Mouse (Mus musculus) Patski (cell line): Measurements from ENCODE around the gene Mgat2. TPM values are rescaled to one million over a fixed set of nuclear protein-coding genes. Genes with fewer than 3 reads are reported as not detected.

Experiments used
- ATAC-seq: fragments of 100-300 bp; one replicate; pipeline ENCODE4 v1.8.0; 2021
- CTCF ChIA-PET: fragments of 350-600 bp; sonication (Branson Sonifier 250); formaldehyde crosslinking; loops from one replicate; lab custom pipeline; 2022; ENCODE audit warnings: inconsistent platforms; lab: Charles Lee
- POLR2A ChIA-PET: fragments of 350-600 bp; sonication (Branson Sonifier 250); formaldehyde crosslinking; loops from one replicate; lab custom pipeline; 2022; ENCODE audit warnings: antibody characterized with exemption, inconsistent platforms; lab: Charles Lee
- DNase-seq: peaks from one replicate; pipeline ENCODE4 v3.0.0-alpha.2; 2011; ENCODE audit warnings: low read depth, low spot score
- H3K27me3 ChIP-seq: fragments of 371-371 bp; one replicate; pipeline ENCODE4 v1.5.1; 2021
- CTCF ChIP-seq: fragments of 100-300 bp; IDR thresholded peaks from one replicate; pipeline ENCODE4 v1.5.1; 2021
- in situ Hi-C: fragments of 300-500 bp; cut with MboI; formaldehyde crosslinking; loops from 3 replicates; pipeline ENCODE4 v1.11.1; 2018; ENCODE audit warnings: low pct_unique_long_range_greater_than_20kb, mixed read lengths
- polyA plus RNA-seq: library from polyadenylated mRNA; unstranded; gene quantifications from one replicate; pipeline ENCODE4 v1.2.3, GENCODE M21; 2021

Mgat2 gene
- polyA plus RNA-seq, 1 experiment from 2014 or later: 65.9 TPM

- no peaks in the 10 kb centered on the region for H3K27me3 ChIP-seq
- no peak for TF ChIP-seq CTCF
- no peak for DNase-seq
- ATAC-seq: no peak
- in situ Hi-C loops: no loop called here
- ChIA-PET POLR2A (no interaction called here), CTCF (no interaction called here)
Observed at GRCm38 (mm10) chr12:69181800-69182199, 2.2 kb upstream of the Mgat2 start.

DNA sequence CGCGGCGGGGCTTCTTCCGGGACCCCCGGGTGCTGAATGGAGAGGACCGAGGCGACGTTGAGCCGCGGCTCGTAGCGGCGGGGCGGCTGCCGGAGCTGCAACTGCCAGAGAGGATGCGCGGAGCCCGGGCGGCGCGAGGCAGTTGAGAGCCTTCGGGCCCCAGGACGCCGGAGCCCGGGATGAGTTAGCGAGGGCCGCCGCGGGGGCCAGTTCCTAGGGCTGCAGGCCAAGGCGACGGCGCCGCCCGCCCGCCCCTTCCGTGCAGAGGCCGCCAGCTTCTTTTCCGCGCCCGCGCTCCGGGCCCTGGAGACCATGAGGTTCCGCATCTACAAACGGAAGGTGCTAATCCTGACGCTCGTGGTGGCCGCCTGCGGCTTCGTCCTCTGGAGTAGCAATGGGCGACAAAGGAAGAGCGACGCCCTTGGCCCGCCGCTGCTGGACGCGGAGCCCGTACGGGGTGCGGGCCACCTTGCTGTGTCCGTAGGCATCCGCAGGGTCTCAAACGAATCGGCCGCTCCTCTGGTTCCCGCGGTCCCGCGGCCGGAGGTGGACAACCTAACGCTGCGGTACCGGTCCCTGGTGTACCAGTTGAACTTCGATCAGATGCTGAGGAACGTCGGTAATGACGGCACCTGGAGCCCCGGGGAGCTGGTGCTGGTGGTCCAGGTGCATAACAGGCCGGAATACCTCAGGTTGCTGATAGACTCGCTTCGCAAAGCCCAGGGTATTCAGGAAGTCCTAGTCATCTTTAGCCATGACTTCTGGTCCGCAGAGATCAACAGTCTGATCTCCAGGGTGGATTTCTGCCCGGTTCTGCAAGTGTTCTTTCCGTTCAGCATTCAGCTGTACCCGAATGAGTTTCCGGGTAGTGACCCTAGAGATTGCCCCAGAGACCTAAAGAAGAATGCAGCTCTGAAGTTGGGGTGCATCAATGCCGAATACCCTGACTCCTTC, 662 bp downstream of the Mgat2 start:
- ATAC-seq (peak; percentile 47), DNase-seq (no peak)
- in situ Hi-C loops: no loop called here
- H3K27me3 ChIP-seq: no peaks in the 10 kb centered on the region
- POLR2A ChIA-PET: interaction anchor here (0.6 to 1.6 kb wide), 4 partner anchors 9 to 512 kb away, joined by 3 to 6 read pairs (median 4); partner anchors contain the start of gene Gm49383
- CTCF ChIA-PET: no interaction called here
- no peak for TF ChIP-seq CTCF

- no peak for ATAC-seq
- ChIA-PET CTCF (no interaction called here), POLR2A (interaction anchor here (1.6 kb wide), 1 partner anchor 12 kb away, joined by 6 read pairs; the partner anchor contains the start of gene Gm49383)
- no peak for TF ChIP-seq CTCF
- no peak for DNase-seq
- H3K27me3 ChIP-seq: no peaks in the 10 kb centered on the region
- in situ Hi-C loops: no loop called here
Observed at GRCm38 (mm10) chr12:69185371-69185770, 1.4 kb downstream of the Mgat2 start.

DNA sequence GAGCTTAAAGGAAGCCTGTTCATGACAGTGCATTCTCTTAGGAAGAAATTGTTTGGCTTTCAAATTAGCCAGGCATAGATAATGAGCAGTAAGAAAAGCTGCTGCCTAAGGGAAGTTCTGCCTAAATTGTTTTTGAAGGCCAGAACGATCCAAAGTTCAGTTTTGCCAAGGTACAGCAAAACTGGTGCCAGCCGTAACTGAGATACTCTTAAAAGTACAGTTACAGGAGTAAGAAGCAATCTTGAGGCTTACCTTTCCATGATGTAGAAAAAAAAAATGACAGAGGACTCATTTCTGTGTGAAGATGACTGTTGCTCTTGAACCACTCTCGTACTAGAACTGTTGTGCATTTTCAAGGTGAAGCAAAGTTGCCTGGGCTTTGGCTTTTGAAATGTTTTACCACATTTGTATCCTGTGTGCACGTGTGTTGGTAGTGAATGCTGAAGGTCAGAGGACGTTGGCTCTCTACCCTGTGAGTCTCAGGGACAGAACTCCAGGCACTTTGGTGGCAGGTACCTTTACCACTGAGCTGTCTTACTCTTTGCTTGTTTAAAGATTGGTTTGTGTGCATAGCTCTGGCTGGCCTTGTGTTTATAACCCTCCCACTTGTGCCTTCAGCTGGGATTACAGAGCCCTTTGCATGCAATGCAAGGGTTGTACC, 3.0 kb downstream of the Mgat2 start:
- no peak for TF ChIP-seq CTCF
- ChIA-PET POLR2A (no interaction called here), CTCF (no interaction called here)
- DNase-seq (no peak), ATAC-seq (no peak)
- in situ Hi-C loops: no loop called here
- H3K27me3 ChIP-seq: no peaks in the 10 kb centered on the region

GRCm38 (mm10) chr12:69190074-69190473, 6.1 kb downstream of the Mgat2 start:
- in situ Hi-C loops: no loop called here
- ATAC-seq (no peak), DNase-seq (no peak)
- CTCF ChIA-PET: no interaction called here
- TF ChIP-seq CTCF: no peak
- H3K27me3 ChIP-seq: no peaks in the 10 kb centered on the region
- POLR2A ChIA-PET: no interaction called here

GRCm38 (mm10) chr12:69190522-69190921, 6.6 kb downstream of the Mgat2 start:
- ChIA-PET POLR2A (no interaction called here), CTCF (no interaction called here)
- in situ Hi-C loops: no loop called here
- DNase-seq (no peak), ATAC-seq (no peak)
- no peak for TF ChIP-seq CTCF
- H3K27me3 ChIP-seq: no peaks in the 10 kb centered on the region

- no peak for TF ChIP-seq CTCF
- no peaks in the 10 kb centered on the region for H3K27me3 ChIP-seq
- in situ Hi-C loops: no loop called here
- ChIA-PET CTCF (no interaction called here), POLR2A (no interaction called here)
- DNase-seq (no peak), ATAC-seq (no peak)
Observed at GRCm38 (mm10) chr12:69191396-69191795, 7.4 kb downstream of the Mgat2 start.

GRCm38 (mm10) chr12:69192637-69193036, 8.7 kb downstream of the Mgat2 start:
- DNase-seq (no peak), ATAC-seq (no peak)
- ChIA-PET POLR2A (no interaction called here), CTCF (no interaction called here)
- no peaks in the 10 kb centered on the region for H3K27me3 ChIP-seq
- in situ Hi-C loops: no loop called here
- TF ChIP-seq CTCF: no peak

DNA sequence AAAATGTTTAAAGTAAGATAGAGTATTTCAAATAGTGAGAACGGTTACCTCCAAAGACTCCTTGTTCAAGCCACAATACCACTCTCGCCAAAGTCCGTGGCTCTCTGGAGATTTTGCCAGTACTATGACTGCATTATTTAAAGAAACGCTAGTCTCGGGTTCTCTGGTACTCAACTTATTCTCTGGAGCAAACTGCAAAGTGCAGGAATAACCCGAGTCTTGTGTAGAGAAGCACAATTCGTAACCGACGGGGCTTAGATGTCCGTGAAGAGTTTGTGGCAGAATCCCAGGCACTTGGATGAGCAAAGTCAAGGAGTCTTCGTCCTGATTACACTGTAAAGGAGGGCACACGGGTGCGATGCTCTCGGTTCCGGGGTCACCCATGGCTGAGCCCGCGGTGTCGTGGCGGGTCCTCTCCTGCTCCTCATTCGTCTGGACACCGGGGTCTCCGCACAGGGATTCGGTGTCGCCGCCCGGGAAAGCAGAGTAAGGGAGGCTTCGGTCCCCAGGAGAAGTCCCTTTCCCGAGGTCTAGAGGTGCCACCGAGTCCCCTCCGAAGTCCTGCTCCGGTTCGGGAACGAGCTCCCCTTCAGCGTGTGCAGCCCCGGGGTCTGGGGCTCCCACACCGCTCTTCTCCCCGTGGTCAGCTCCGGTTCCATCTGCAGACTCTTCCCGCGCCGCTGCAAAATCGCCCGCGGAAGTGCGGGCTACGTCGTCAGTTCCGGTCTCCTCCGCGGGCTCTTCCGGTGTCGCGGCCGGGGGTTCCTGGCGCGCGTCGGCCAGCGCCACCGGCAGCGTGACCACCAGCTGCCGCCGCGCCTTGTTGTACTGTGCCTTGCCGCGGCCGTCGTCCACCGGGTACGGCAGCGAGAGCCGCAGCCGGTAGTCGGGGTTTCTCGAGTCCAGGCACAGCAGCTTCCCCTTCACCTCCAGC, 12.8 kb downstream of the Mgat2 start, which contains the start of gene Gm49383:
Gene Gm49383 (minus strand): TSS at position 661 of the 934 bp plus-strand sequence.
- POLR2A ChIA-PET: interaction anchor here (0.5 to 1.4 kb wide), 3 partner anchors 12 to 97 kb away, joined by 3 to 6 read pairs (median 5); partner anchors contain the start of genes Mgat2 and Rpl36al
- DNase-seq (no peak), ATAC-seq (peak; percentile 78)
- CTCF ChIA-PET: no interaction called here
- in situ Hi-C loops: no loop called here
- H3K27me3 ChIP-seq: no peaks in the 10 kb centered on the region
- TF ChIP-seq CTCF: no peak
